8 mouse cellular contexts compared by ENCODE assay signal in the genomic region with DNA sequence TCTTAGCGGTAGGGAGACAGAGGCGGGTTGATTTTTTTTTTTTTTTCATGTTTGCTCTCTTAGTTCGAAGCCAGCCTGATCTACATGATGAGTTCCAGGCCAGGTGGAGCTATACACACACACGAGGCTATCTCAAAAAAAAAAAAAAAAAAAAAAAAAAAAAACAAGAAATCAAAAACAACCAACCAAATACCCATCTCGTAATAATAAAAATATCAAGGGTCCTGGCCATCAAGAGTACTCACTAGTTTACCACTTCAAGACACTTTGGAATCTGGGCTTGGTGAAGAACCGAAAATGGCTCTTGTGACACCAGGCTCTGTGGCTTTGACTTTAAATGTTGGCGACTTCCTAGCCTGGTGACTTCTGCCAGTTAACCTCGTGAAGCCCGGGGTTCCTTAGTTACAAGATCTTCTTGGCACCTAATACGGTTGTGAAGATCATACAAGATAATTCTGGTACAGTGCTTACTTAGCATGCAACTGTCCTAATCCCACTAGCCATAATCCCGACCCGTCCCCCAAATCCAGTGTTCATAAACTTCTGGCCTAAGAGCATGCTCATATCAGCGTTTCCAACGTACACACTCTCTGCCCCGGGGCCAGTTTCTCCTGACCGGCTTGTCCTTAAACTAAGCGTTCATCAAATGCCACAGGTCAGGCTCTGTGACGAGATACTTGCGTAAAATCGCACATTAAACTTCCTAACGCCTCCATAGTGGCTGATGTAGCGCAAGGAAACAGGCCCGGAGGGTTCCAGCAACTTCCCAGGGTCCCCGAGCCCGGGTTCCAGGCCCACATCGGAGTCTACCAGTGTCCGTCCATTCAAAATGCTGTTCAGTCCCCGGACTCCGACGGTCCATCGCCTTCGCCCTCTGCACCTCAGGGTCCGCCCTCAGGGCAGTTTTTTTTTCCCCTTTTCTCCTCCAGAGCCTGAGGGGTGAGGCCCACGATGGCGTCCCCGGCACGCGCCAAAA. TPM values are rescaled to one million over a fixed set of nuclear protein-coding genes. Genes with fewer than 3 reads are reported as not detected.
A peak's percentile ranks its signal among the peaks of the same experiment; 100 is the strongest.
DNase-seq lines count a peak whose midpoint lies in the region; ATAC-seq lines count a peak whose summit lies in the region.

No protein-coding gene starts in this region.

- H3K27me3 ChIP-seq in hindbrain, embryonic 16.5 days (replicated peaks; ENCODE audit: control insufficient read depth, insufficient read depth, low read length): no peaks in the 10 kb centered on the region
- H3K27me3 ChIP-seq in liver, embryonic 11.5 days (replicated peaks; ENCODE audit: control insufficient read depth, insufficient read depth, low read length): no peaks in the 10 kb centered on the region
- H3K27me3 ChIP-seq in neural tube, embryonic 12.5 days (replicated peaks): no peaks in the 10 kb centered on the region

- peak; percentile 48 for DNase-seq in adrenal gland, postnatal 10 days
- DNase-seq in adrenal gland, postnatal 4 days (ENCODE audit: low spot score in 2 of 2): no peak
- DNase-seq in thymus, postnatal 14 days: peak; percentile 27
- no peak for DNase-seq in thymus, adult 18-20 months
- DNase-seq in frontal cortex, postnatal 36 days (ENCODE audit: low spot score in 2 of 2): peak; percentile 44 to 49
- DNase-seq in liver, embryonic 11.5 days (ENCODE audit: low spot score): no peak

- no peaks in the 10 kb centered on the region for H3K9me3 ChIP-seq in hindbrain, embryonic 16.5 days (ENCODE audit: control insufficient read depth, low read length)
- no peaks in the 10 kb centered on the region for H3K9me3 ChIP-seq in liver, embryonic 11.5 days (ENCODE audit: control insufficient read depth, low read length)
- H3K9me3 ChIP-seq in neural tube, embryonic 12.5 days: no peaks in the 10 kb centered on the region

- ATAC-seq in hindbrain, embryonic 16.5 days: peak; percentile 66; the same call in 1 of the 2 replicates
- peak; percentile 8; the same call in 1 of the 2 replicates for ATAC-seq in liver, embryonic 11.5 days (replicated peaks; ENCODE audit: low FRiP score)
- no peak; the same call in 1 of the 2 replicates for ATAC-seq in neural tube, embryonic 12.5 days (ENCODE audit: low FRiP score, low read depth)

- H3K9ac ChIP-seq in hindbrain, embryonic 16.5 days (ENCODE audit: low read depth, low read length): peak overlapping the region; percentile 90
- H3K9ac ChIP-seq in liver, embryonic 11.5 days (ENCODE audit: low read depth, low read length): peak overlapping the region; percentile 99
- H3K9ac ChIP-seq in neural tube, embryonic 12.5 days: peak overlapping the region; percentile 87

- peaks cover 6% of the 10 kb centered on the region for H3K4me1 ChIP-seq in hindbrain, embryonic 16.5 days (ENCODE audit: control insufficient read depth, insufficient read depth, low read depth, low read length)
- peaks cover 23% of the 10 kb centered on the region for H3K4me1 ChIP-seq in liver, embryonic 11.5 days (replicated peaks; ENCODE audit: control insufficient read depth, insufficient read depth, low read length)
- 0 out of 2 replicates have a peak, but pooled peaks cover 8% of the 10 kb centered on the region for H3K4me1 ChIP-seq in neural tube, embryonic 12.5 days

- WGBS in hindbrain, embryonic 16.5 days: 15% methylated on average over 38 of the region's 38 CpGs
- WGBS in liver, embryonic 11.5 days: 9% methylated on average over 38 of the region's 38 CpGs
- WGBS in neural tube, embryonic 12.5 days: 15% methylated on average over 38 of the region's 38 CpGs

- peak overlapping the region; percentile 92 for H3K4me3 ChIP-seq in hindbrain, embryonic 16.5 days (ENCODE audit: low read length)
- peak overlapping the region; percentile 97 for H3K4me3 ChIP-seq in liver, embryonic 11.5 days (ENCODE audit: low read depth, low read length)
- H3K4me3 ChIP-seq in neural tube, embryonic 12.5 days: peak overlapping the region; percentile 76

- peak overlapping the region; percentile 66 for H3K27ac ChIP-seq in hindbrain, embryonic 16.5 days (ENCODE audit: low read depth, low read length)
- peak overlapping the region; percentile 90 for H3K27ac ChIP-seq in liver, embryonic 11.5 days (ENCODE audit: low read depth, low read length)
- H3K27ac ChIP-seq in neural tube, embryonic 12.5 days: no peak overlapping the region

- no peaks in the 10 kb centered on the region for H3K36me3 ChIP-seq in hindbrain, embryonic 16.5 days (ENCODE audit: control insufficient read depth, insufficient read depth, low read length)
- no peaks in the 10 kb centered on the region for H3K36me3 ChIP-seq in liver, embryonic 11.5 days (ENCODE audit: control insufficient read depth, insufficient read depth, low read length)
- H3K36me3 ChIP-seq in neural tube, embryonic 12.5 days: no peaks in the 10 kb centered on the region

- peak overlapping the region; percentile 74 for H3K4me2 ChIP-seq in hindbrain, embryonic 16.5 days (ENCODE audit: low read length)
- peak overlapping the region; percentile 87 for H3K4me2 ChIP-seq in liver, embryonic 11.5 days
- H3K4me2 ChIP-seq in neural tube, embryonic 12.5 days (replicated peaks): peak overlapping the region; percentile 96

RNA-seq across cellular contexts. Expression of gene Slc16a1, which starts 0.8 kb away (rescaled TPM):
- 100 to 1,000 TPM; 104 to 117 TPM for total RNA-seq in adrenal gland, postnatal 10 days (2021)
- 10 to 100 TPM; 57.6 to 63.5 TPM for total RNA-seq in adrenal gland, postnatal 4 days (2021)
- polyA plus RNA-seq in hindbrain, embryonic 16.5 days (2015; fragmentation: Nextera tagmentation; extraction: Ambion mirVana): 12.6 and 12.7 TPM in 2 replicates
- polyA plus RNA-seq in liver, embryonic 11.5 days (2014; fragmentation: Nextera tagmentation; extraction: Ambion mirVana): 92.2 and 109 TPM in 2 replicates
- polyA plus RNA-seq in neural tube, embryonic 12.5 days (2016; fragmentation: Nextera tagmentation; extraction: Ambion mirVana): 17.9 and 21.3 TPM in 2 replicates

Comparison
In these comparisons a context has a peak if more than half of its experiments do, and no peak if none do; other contexts are left out.
1. DNase-seq: peak in adrenal gland, postnatal 10 days (single experiment), thymus, postnatal 14 days (single experiment) and frontal cortex, postnatal 36 days (2 of 2); none in adrenal gland, postnatal 4 days (0 of 2), thymus, adult 18-20 months (0 of 2) and liver, embryonic 11.5 days (single experiment).
2. Peak in every context shown above with its lines, with median percentiles within 50 percentile points of each other: H3K4me2 ChIP-seq, H3K4me3 ChIP-seq and H3K9ac ChIP-seq.